Mouse (Mus musculus) lung, postnatal 4 days (tissue): ENCODE measurements at regions not wholly inside any gene's neighbourhood (a gene's known extent, or its start where the extent isn't known, plus 50 kb on each side); places are given as distances from the start of the nearest gene placed in this dataset.

Source experiments
- DNase-seq, 2 experiments: peaks; one replicate each; pipeline ENCODE4 v3.0.0; 2021

DNA sequence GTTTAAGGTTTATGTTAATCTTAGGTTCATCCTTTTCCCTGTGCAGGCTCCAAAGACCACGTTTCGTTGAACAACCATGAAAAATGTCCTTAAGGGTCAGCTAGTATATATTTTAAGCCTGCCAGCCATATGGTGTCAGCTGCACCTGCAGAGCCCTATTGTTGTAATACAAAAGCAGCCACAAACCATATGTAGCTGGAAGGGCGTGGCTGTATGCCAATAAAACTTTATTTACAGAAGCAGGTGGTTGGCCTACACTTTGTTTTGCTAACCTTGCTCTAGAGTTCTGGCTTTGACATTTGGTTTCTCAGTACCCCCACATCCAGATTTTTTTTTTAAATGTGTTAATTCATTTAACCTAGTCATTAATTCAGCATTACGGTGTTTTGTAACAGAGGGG, 711.1 kb upstream of the Car8 start:
- no peak for DNase-seq

DNA sequence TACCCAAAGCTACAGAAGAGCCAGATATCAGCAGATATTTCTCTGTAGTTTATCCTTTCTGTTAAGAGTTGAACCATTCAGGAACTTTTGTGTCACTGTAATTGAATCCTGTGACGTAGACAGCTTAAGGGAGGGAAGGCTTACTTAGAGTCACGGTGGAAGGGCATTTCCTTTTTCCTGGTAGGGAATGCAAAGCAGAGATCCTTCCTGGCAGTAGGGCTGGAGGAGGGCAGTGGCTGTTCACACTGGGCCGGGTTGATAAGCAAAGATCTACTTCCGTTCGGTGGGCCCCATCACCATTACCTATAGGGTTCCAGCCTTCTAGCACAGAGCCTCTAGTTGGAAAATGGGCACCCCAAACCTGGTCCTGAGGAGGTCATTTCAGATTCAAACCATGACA, 710.7 kb upstream of the Car8 start:
- DNase-seq = no peak

DNA sequence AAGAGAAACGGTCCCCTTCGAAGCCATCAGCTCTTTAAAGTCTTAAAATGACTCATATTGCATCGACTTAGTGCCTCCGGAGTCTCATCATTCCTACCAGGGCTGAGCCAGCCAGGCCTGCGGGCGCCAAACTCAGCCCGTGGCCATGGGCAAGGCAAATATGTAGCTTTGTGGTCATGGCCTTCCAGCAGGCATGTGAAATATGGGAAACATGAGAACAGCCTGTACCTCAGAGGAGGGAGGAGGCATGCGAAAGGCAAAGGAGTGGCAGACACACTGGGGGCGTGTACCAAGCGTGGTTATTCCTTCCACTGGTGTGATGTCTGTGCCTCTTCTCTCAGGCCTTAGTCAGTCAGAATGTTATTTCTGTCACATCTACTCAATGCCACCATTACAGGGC, 706.3 kb upstream of the Car8 start:
- DNase-seq = no peak

DNA sequence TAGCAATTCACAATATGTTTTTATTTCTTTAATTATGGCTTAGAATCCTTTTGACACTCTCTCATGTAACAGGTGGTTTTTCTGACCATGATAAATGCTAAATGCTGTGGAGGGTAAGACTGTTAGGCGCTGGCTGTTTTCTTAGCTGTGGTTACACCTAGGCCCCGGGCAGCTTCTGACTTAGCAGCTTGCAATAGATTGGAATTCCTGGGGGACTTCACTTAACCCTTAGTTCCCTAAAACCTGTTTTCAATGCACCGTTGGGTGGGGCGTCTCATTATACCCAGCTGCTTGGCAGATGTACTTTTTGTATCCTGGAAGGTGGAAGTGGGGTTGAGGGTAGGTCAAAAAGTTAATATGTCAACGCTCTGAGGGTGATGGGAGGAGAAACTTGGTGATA, 704.2 kb upstream of the Car8 start:
- DNase-seq = no peak

DNA sequence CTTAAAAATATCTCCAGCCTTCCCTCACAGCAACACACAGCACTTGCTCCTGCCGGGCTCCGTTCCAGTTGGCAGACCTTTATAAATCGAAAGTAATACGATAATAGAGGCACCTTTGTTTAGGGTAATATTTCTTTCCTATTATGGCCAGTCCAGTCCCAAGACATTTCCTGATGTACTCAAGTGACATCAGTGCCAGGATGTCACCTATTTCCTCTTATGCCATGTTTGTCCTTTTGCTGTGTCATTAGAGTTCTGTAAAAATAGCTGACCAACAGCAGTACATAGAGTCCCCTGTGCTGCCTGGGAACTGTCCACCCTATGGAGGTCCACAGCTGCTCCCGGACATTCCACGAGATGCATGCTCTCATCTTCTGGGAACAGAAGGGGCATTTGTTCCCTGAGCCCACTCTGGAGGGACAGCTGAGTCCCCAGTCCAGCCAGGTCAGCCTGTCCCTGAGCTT, 700.1 kb upstream of the Car8 start:
- peak; percentile 27 to 46 for DNase-seq

DNA sequence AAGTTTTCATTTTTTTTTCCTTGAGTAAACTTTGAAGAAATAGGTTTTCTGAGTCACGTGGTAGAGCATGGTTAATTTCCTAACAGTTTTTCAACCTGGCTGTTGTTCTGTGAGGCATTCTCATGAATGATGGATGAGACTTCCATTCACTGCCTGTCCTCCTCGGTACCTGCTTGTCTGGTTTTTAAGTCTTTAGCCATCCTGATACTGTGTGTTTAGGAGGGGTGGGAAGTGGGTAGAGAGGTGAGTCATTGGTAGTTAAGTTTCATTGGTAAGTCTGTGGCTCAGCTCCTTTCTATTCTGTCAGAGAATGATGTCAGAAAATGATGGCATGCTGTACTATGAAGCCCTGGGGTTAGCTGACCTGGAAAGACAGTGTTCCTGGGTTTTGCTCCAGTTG, 697.1 kb upstream of the Car8 start:
- DNase-seq = no peak

DNA sequence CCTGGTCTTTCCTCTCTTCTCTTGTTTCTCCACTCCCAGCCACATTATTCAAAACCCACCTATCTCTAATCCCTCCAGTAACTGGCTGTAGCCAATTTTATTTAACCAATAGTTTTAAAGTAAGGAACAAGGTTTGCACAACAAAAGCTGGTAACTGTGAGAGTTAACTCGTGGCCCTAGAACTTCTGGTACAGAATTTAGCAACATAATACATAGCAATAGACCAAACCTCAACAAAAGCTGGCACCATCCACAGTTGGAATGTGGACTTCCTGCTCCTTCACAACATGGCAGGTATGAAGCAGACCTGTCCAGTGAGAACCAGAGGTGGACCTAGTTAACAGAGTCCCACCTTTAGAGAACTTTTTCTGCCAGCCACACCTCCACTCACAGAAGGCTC, 695.7 kb upstream of the Car8 start:
- DNase-seq = no peak

DNA sequence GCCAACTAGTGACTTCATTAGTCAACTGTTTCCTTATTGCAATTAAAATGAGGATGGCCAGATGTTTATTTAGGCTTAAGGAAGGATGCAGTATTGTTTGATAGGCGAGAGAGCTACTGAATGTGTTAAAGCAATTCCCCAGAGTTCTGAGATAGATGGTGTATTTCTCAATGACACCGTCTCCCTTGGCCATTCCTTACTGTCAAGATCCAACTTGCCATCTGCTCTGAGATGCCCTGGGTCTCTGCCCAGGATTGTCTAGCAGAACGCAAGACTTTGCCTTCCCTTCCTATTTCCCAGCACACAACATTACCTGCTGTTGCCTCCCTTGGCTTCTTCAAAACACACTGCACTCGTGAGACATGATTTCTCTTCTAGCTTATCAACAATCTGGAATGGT, 690.5 kb upstream of the Car8 start:
- DNase-seq = no peak

DNA sequence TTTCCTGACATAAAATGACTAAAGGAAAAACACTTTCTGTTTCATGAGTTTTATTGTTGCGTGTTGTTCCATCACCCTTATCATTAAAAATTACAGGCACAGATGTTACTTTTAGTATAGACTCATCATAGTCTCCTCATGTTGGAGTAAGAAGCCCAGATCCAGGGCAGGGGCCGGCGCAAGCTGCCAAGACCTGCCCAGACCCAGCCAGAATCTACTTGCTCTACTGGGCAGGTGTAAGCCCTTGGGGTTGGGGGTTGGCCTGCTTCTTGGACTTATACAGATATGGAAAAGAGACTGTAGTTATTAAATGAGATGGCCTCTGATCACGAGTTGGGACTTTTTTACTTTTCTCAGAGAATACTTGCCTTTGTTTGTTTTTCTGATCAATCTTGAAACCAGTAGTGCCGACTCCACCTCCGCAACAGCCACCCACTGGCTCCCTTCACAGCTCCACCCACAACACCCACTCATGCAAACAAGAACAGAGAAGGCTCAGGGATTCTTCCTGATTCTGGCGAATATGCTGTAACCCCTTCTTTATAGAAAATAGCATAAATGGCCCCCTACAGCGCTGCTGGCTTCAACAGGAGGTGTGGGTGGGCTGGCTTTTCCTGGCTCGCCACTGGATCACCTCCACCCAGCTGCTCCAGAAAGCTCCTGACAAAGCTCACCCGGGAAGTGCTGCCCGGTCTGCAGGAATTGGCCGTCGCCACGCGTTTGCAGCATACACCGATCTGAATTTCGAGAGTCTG, 689.9 kb upstream of the Car8 start:
- no peak for DNase-seq

DNA sequence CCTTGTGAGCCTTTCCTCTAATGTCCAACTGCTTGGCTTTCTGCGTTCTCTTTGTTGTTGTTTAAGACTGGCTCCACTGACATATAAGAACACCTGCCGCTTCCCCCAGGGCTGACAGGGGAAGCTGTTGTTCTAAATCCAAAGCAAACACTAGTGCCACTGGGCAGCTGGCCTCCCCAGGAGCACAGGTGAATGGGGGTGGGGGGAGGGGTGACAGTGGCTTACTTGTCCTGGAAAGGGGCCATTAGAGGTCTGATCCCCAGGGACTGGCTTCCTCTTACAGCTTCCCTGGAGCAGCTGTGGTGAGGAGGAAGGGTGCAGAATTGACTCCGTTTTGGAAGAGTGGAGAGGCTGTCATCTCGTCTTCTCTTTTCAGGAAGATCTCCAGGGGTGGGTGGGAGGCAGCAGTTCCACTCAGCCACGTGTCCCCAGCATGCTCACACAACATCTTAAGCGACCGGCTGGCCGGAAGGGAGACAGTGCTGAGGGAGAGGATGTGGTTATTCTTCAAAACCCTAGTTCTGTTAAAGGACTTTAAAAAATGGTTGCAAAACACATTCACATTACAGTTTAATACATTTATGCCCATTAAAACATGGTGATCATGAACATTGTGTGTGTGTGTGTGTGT, 688.5 kb upstream of the Car8 start:
- no peak for DNase-seq

DNA sequence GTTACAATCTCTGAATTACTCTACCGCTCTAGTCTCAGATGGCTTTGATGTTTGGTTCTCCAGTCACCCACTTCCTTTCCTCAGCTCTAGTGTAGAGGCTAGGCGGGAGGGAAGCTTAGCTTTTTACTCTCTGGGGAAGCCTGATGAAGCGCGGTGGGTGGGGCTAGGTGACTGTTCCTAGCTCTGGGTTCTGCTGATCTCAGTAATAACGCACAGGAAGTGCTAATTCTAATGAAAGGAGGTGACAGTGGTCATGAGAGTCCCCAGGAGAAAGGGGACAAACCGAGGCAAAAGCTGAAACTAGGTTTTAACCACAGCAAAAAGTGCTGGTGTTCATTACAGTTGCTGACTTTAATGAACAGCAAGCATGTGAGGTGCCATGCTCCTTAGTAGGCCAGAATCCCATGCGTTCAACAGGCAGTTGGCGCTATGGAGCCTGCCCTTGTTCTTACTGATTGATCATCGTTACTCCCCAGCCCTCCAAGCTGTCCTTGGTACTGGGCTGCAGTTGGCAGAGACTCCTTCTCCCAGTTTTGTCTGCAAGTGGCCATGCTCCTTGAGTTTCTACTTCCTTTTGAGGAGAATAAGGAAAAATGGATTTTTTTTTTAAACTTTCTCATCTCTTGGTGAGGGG, 687.9 kb upstream of the Car8 start:
- peak in 1 of 2 experiments; percentile 24 for DNase-seq

DNA sequence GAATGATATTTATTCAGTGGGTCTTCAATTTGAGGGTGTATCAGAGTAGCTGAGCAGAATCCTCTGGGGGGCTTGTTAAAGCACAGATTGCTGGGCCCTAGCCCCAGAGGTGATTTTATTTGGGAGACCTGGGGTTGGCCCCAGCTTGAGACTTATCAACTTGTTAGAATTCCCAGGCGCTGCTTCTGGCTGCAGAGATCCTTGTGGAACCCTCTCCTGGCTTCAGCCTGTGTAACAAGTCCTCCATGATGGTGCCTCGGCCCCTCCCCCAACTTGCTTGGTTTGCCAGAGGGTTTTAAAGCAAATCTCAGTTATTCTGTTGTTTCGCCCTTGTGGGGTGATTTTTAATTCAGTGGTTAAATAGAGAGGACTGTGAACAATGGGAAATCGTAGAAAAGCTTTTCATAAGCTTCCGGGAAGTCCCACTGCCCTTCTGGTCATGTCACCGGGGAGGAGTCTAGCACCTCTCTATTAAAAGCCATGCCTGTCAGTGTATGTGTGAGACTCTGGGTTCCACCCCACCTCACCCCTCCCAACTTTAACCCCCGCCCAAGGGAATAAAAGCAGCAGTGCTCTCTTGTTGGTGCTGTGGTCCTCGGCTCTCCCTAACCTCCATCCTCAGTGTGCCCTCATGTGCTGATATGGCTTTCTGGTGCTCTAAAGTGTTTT, 684.0 kb upstream of the Car8 start:
- DNase-seq = no peak

DNA sequence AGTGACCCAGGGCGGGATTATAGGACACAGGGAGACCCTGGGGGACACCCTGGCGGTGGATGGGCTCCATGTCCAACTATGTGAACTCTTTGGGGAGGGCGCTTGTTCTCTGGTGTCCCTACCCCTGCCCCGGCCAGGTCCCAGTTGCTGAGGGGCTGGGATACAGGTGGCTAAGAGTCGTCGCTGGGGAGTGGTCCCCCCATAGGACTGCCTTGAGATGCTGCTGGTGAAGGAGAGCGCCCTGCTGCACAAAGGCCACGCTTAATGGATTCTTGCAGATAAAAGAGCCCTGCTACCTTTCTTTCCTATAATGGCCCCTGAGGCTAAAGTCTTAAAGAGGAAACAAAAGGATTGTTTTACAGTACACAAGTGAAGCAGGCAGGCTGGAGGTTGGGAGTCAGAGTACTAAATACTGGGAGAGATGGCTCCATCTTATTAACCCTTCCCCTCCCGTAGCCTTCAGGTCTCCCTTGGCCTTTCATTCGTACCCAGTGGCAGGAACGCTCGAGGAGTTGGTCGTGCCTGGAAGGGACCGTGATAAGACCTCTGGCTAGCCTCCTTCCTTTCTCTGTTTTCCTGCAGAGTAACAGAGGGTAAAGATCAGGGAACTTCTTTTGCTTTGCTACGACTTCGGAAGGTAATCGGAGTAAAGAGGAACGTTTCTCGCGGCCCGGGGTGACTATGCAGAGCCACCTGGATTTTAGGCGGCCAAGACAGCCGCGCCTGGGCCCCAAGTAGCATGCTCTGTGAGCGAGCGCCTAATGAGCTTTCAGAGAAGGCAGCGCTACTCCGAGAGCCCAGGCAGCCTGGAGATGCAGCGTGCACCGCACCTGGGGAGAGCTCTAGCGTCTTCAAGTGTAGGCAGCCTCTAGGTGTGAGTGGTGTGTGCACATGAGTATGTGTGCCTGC, 682.9 kb upstream of the Car8 start:
- no peak for DNase-seq

DNA sequence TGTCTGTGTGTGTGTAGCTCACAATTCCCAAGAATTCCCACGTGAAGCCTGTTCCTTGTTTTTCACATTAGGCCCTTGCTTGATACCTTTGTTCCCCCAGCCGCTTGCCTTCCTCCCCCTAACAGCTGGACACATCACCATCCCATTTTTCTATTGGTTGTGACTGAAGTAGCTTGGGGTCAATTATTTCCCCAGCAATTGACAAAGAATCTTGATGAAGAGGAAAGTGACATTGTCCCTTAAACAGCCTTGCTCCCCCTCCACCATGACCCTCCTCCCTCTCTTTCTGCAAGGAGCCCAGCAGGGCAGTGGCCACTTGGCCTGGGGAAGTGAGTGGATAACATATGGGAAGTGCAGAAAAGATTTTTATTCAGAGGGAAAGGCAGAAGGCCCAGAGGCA, 681.5 kb upstream of the Car8 start:
- DNase-seq = no peak

DNA sequence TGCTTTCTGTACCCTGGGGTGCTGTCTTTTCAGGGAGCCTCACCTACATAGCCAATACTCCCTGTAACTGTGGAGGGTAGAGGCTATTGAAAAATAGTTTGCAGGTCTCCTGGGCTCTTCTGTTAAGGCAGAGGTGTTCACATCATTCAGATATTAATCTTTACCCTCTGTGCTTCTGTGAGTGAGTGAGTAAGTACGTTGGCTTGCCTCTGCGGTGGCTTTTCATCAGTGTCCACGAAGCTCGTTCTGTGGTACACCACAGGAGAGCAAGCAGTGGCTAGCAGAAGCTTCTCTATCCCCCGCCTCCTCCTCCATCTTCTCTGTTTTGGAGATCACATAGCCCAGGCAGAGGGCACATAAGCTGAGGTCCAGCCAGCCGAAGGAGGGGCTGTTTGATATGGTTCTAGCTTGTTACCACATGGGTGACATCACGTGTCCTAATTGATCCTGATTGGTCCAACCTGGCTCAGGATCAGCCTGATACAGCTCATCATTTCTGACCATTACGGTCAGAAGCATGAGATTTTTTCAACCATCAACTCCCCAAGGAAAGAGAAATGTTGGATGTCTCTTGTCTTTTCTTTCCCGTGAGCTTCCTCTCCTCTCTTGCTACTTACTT, 680.6 kb upstream of the Car8 start:
- no peak for DNase-seq
